Mouse (Mus musculus): ENCODE data around the gene Myoz2. TPM values are rescaled to one million over a fixed set of nuclear protein-coding genes. Genes with fewer than 3 reads are reported as not detected.

Myoz2 gene
- total RNA-seq, 2 experiments from 2014 or later, result 0.74 TPM; not detected in 1

DNA sequence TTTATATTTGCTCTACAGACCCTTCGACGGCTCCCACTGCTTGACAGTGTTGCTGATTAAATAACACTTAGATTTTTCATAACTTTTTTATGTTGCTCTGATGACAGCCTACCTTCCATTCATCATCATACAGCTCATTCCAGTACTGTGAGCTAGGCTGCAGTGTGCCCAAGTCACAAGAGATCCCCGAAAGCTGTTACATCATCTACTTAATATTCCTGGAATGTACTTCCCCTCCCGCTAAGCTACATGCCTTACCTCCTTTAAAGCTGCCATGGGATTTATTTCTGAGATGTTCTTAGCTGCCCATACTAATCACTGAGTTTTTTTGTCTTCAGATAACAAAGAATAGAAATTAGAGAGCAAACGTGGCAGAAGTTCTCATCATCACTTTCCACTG lies 19.4 kb upstream of the Myoz2 start:
- no peak for DNase-seq (ENCODE audit: low spot score in 2 of 2)
- Histone ChIP-seq H3K4me3 (no peak overlapping the region), H3K27ac (0 out of 2 replicates have a peak overlapping the region, but pooled peaks have one; percentile 36)
- no peak for TF ChIP-seq CTCF (conservative IDR thresholded peaks at IDR 0.05)

DNA sequence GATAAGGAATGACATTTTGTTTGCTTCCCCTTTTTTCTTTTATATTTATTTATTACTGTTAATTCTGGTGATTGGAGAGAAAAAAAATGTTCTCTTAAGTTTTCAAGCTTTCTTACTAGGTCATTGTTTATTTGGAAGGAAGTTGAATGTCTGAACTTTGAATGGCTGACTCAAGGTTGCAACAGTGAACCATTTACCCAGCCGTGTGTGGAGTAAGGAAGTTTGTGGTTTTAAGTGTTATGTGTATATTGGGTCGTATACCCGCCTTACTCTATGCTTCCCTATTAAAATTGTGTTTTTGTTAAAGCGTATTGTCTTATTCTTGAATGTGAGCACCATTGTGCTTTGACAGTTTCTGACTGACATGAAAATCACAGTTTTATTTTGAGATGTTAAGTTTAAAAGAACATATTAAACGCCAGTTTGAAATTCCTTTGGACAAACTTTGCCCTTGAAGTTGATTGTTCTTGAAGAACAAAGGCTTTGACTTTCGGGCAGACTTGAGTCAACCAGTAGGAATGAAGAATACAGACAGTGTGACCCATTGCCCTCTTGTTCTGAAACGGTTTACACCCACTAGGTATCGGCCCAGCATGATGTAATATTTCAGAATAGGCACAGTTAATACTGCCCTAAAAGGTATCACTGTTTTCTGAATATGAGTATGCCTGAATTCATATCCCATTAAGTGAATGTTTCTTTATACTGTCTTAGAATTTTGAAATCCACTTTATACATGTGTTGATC lies 18.6 kb upstream of the Myoz2 start:
- no peak for TF ChIP-seq CTCF (conservative IDR thresholded peaks at IDR 0.05)
- 0 out of 2 replicates have a peak overlapping the region, but pooled peaks have one; percentile 36 for H3K27ac ChIP-seq
- no peak overlapping the region for H3K4me3 ChIP-seq
- DNase-seq (ENCODE audit: low spot score in 2 of 2), result no peak

DNA sequence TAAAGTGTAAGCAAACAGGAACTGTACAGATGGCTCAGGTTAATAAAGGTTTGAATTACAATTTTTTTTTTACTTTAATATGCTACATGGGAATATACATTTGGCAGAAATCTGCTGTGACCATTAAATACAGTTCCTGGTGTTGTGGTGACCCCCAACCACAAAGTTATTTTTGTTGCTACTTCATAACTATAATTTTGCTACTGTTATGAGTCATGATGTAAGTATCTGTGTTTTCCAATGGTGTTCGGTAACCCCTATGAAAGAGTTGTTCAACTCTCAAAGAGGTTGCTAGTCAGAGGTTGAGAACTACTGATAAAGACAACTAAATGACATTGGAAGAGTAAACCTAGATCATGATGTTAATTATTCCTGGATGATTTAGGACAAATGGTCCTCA lies 7.5 kb upstream of the Myoz2 start:
- Histone ChIP-seq H3K4me3 (no peak overlapping the region), H3K27ac (no peak overlapping the region)
- TF ChIP-seq CTCF (conservative IDR thresholded peaks at IDR 0.05), result no peak
- no peak for DNase-seq (ENCODE audit: low spot score in 2 of 2)

DNA sequence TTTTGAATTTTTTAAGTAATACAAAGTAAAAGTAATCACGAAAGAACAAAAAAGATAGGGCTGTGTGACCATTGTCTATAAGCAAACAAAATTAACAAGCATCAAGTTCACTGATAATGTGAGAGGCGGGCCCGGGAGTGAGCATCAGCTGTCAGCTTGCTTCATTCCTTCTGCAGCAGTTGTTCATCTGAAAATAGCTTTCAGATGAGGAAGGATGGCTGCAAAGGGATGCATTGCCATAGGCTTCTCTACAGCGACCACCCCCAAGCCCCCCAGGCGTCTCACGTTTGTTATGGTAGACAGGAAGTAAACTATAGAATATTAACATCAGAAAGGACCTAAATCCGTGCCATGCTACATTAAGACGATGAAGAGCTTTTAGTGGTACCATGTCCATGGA lies 1.0 kb downstream of the Myoz2 start:
- no peak overlapping the region for H3K27ac ChIP-seq
- no peak for DNase-seq (ENCODE audit: low spot score in 2 of 2)
- no peak overlapping the region for H3K4me3 ChIP-seq
- TF ChIP-seq CTCF (conservative IDR thresholded peaks at IDR 0.05), result no peak

DNA sequence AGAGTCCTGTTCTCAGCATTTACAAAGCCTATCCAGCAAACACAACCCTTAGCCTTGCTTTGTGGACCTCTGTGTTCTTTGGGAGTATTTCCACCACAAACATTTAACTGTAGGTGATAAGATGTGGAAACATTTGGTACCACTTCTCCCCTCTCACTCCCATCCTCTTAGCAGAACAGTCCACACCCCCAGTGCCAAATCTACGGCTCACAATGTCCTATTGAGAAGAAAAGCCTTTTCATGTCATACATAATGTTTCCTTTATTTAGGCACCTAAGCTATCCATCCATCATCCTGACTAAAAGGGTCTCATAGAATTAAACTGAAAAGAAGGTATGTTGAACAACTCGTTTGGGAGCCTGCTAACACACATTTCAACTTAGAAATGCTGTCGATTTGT lies 9.2 kb downstream of the Myoz2 start:
- Histone ChIP-seq H3K4me3 (no peak overlapping the region), H3K27ac (no peak overlapping the region)
- no peak for DNase-seq (ENCODE audit: low spot score in 2 of 2)
- TF ChIP-seq CTCF (conservative IDR thresholded peaks at IDR 0.05), result no peak

DNA sequence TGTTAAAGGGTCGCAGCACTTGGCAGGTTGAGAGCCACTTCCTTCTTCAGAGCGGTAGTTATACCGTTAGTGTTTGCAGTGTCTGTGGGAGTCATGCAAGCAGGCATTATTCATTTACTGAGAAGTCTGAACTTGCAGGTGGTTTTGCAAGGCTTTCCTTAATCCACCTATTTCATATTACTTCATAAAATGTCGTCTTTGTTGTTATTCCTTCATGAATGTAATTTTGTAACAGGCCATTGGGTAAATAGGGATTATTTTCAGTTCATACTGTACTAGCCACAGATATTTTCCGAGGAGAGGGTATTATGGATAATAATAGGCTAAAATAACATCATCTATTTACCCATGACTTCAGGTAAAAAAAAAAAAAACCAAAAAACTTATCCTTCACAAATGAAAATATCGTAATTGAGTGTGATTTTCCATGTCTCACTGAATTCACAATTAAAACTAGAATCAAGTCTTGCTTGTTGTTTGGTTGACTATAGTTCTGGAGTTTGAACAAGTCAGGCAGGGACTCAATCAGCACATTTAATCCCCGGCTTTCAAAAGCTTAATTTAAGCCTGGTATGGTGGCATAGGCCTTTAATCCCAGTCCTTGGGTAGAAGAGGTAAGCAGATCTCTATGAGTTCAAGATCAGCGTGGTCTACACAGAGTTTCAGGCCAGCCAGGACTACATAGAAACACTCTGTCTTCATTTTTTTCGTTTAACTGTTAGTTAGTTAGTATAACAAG lies 10.2 kb downstream of the Myoz2 start:
- H3K27ac ChIP-seq, result no peak overlapping the region
- no peak overlapping the region for H3K4me3 ChIP-seq
- no peak for DNase-seq (ENCODE audit: low spot score in 2 of 2)
- no peak for TF ChIP-seq CTCF (conservative IDR thresholded peaks at IDR 0.05)

DNA sequence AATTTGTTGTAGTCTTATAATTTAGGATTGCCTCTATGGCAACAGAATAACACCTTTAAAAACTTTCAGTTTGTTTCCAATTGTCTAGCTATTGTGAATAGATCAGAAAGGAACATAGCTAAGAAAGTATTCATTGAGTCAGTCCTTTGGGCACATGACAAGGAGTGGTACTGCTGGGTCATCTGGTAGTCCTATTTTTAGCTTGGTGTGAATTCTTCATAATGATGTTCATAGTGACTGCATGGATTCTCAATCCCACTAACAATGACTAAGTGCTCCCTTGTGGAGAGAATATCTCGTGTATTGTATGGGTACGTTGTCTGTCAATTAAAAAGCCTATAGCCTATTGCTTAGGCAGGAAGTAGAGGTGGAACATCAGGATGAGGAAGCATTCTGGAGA lies 16.0 kb downstream of the Myoz2 start:
- H3K27ac ChIP-seq, result no peak overlapping the region
- TF ChIP-seq CTCF (conservative IDR thresholded peaks at IDR 0.05), result no peak
- no peak overlapping the region for H3K4me3 ChIP-seq
- DNase-seq (ENCODE audit: low spot score in 2 of 2), result no peak

DNA sequence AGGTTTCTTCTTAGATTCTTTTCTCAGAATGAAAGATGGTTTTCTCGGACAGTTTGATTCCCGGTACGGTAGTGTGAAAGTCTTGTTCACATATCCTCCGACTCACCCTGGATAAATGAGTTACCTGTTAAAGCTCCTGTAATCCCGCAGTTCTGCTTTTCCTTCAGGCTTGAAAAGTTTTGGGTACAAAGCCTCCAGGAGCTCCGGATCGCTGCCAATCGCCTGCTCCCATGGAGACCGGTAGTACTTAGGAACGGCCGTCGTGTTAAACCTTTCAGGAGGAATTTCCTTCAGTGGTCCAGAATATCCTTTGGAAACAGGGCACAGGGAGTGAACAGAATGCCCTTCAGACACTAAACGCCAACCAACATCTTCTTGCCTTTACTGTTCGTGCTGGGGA lies 21.3 kb downstream of the Myoz2 start:
- H3K27ac ChIP-seq, result no peak overlapping the region
- no peak overlapping the region for H3K4me3 ChIP-seq
- no peak for TF ChIP-seq CTCF (conservative IDR thresholded peaks at IDR 0.05)
- no peak for DNase-seq (ENCODE audit: low spot score in 2 of 2)

DNA sequence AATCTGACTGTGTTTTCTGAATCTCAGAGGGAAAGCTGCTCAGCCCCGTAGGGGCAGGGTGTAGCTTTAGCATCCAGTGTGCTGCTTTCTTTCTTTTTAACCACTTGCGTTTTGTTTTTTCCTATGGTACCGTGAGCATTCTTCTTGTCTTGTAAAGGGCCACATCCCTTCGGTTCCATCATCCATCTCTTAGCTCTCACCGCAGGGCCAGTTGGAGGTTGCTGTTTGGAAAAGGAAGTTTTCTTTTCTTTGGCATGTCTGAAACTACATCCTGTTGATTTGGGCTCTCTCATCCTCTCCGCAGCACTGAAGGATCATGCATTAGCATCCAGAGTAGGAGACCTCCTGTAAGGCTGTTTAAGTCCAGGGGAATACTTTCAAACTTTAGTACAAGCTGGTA lies 25.4 kb downstream of the Myoz2 start:
- peak overlapping the region; percentile 14; the same call in 1 of the 2 replicates for H3K27ac ChIP-seq
- DNase-seq (ENCODE audit: low spot score in 2 of 2), result no peak
- no peak for TF ChIP-seq CTCF (conservative IDR thresholded peaks at IDR 0.05)
- H3K4me3 ChIP-seq, result no peak overlapping the region

DNA sequence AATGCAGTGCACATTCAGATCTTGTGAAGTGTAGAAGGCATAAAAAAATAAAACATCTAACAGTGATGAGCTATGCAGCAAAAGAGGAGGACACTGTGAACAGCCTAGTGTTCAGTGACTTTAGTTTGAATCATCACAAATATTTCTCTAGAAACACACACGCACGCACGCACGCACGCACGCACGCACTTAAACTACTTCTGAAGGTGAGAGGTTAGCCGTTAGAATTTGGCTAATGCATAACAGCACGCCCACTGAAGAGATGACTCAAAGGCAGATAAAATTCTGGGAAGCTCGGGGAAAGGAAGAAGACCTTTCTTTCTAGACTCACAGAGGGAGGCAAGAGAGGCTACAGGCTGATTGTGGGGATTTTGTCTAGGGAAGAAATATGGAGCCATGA lies 27.4 kb downstream of the Myoz2 start:
- no peak overlapping the region for H3K27ac ChIP-seq
- no peak for DNase-seq (ENCODE audit: low spot score in 2 of 2)
- TF ChIP-seq CTCF (conservative IDR thresholded peaks at IDR 0.05), result no peak
- H3K4me3 ChIP-seq, result no peak overlapping the region

DNA sequence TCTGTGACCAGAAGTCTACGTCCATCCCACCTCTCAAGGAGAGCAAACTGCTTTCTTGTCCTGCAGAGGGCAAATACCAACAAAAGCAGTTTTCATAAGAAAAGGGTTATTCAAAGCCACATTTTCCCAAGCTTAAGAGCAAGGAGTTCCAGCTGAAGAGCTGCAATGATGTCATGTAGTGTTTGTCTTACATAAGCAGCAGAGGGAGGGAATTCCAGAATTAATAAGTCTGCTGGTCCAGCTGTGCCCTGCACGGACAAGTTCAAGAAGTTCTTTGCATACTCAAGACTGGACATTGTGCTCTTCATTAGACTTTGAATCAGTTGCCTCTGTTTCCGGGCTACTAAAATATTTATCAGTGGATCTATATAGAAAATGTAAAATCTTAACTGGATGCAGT lies 33.8 kb downstream of the Myoz2 start:
- peak overlapping the region; percentile 49 for H3K27ac ChIP-seq
- TF ChIP-seq CTCF (conservative IDR thresholded peaks at IDR 0.05), result no peak
- DNase-seq (ENCODE audit: low spot score in 2 of 2), result no peak
- H3K4me3 ChIP-seq, result no peak overlapping the region

DNA sequence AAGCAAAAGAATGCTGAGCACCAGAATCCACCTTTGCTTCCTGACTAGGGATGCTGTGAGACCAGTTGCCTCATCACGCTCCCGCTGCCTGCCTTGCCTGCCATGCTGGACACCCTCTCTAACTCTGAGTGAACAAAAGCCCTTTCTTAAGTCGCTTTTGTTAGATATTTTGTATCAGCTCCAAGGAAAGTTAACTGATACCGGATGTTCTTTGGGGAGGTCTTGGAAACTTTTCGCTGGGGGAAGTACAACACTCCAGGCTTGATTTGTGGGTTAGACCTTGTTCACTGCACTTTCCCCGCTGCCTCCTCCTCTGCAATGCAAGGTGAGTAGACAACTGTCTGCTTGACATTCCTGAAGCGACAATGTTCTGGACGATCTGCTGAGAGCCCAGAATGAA lies 36.3 kb downstream of the Myoz2 start:
- no peak for DNase-seq (ENCODE audit: low spot score in 2 of 2)
- H3K27ac ChIP-seq, result no peak overlapping the region
- H3K4me3 ChIP-seq, result no peak overlapping the region
- TF ChIP-seq CTCF (conservative IDR thresholded peaks at IDR 0.05), result no peak

DNA sequence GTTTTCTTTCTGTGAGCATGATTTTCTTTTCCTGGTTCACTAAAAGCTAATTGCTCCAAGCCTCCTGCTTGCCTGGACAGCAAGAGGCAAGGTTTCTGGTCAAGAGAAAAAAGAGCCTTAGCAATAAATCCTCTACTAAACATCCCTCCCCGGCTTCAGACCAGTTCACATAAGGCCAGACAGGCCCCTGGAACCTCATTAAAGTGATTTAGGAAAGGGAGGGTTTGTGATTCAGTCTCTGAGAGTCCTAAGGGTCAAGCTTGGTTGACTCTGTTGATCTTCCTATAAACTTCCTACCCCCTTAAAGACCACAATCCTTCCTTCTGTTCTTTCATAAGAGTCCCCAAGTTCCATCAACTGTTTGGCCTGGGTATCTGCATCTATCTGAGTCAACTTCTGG lies 37.8 kb downstream of the Myoz2 start:
- DNase-seq (ENCODE audit: low spot score in 2 of 2), result no peak
- Histone ChIP-seq H3K4me3 (no peak overlapping the region), H3K27ac (no peak overlapping the region)
- no peak for TF ChIP-seq CTCF (conservative IDR thresholded peaks at IDR 0.05)

DNA sequence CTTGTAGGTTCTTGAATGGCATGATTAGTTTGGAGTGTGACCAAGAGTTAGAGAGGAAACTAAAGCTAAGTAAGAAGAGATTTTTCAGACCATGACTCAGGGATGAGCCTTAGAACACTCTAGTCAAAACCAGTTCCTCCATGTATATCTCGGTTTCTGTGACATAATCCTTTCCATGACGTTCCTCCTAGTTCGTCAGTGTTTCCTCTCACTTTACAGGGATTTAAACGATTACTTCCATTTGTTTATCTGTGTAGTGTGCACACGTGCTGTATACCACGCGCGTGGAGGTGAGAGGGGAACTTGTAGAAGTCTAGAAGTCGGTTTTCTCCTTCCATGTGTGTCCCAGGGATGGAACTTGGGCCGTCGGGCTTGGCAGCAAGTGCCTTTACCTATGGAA lies 47.9 kb downstream of the Myoz2 start:
- Histone ChIP-seq H3K27ac (peak overlapping the region; percentile 99; the same call in 1 of the 2 replicates), H3K4me3 (no peak overlapping the region)
- no peak for DNase-seq (ENCODE audit: low spot score in 2 of 2)
- TF ChIP-seq CTCF (conservative IDR thresholded peaks at IDR 0.05), result no peak

All from layer of hippocampus, adult 2 months (tissue).